Comparison of ENCODE assay signal across 20 mouse cellular contexts in genomic region chr15:85405567-85405966, GRCm38 (mm10).
DNase-seq lines count a peak whose midpoint lies in the region; ATAC-seq and TF ChIP-seq lines count a peak whose summit lies in the region.
"Had no signal": no experiment of that assay in that cellular context is flagged by ENCODE, and none has a peak within 500 bp of the region (broad histone marks: within the 10 kb centered on the region; RNA-seq: fewer than 3 reads in every experiment).

No protein-coding gene starts in this region.

- DNase-seq in heart, adult 11 months, result peak; percentile 66
- no peak for DNase-seq in heart, postnatal 10 days
- DNase-seq in midbrain, embryonic 11.5 days (ENCODE audit: low spot score, missing footprints), result peak; percentile 26
- DNase-seq in midbrain, postnatal 0 days (ENCODE audit: low spot score), result no peak
- DNase-seq in lung, postnatal 25 days (ENCODE audit: low spot score), result peak; percentile 49
- no peak for DNase-seq in kidney, postnatal 14 days
- DNase-seq in kidney, adult 9 months, result no peak
- DNase-seq: adrenal gland, adult 8-10 months; cerebellum, adult 18-20 months; gastrocnemius, postnatal 36 days; heart, postnatal 36 days; kidney, adult 2 months; kidney, postnatal 10 days; layer of hippocampus, postnatal 36 days; thymus, adult 2 months had no signal

- H3K9ac ChIP-seq in midbrain, embryonic 11.5 days (ENCODE audit: low read length), result no peak overlapping the region
- H3K9ac ChIP-seq in midbrain, postnatal 0 days (replicated peaks; ENCODE audit: low read length, poor library complexity, severe bottlenecking), result no peak overlapping the region
- no peak overlapping the region for H3K9ac ChIP-seq in forebrain, embryonic 13.5 days
- H3K9ac ChIP-seq: embryonic facial prominence, embryonic 12.5 days; hindbrain, embryonic 13.5 days had no signal

- no peaks in the 10 kb centered on the region for H3K27me3 ChIP-seq in midbrain, embryonic 11.5 days (ENCODE audit: control insufficient read depth, insufficient read depth, low read length)
- no peaks in the 10 kb centered on the region for H3K27me3 ChIP-seq in midbrain, postnatal 0 days (ENCODE audit: insufficient read depth, low read length)
- H3K27me3 ChIP-seq in forebrain, embryonic 13.5 days, result no peaks in the 10 kb centered on the region
- H3K27me3 ChIP-seq: embryonic facial prominence, embryonic 12.5 days; hindbrain, embryonic 13.5 days; Patski had no signal

- H3K4me2 ChIP-seq in midbrain, embryonic 11.5 days, result no peak overlapping the region
- no peak overlapping the region for H3K4me2 ChIP-seq in midbrain, postnatal 0 days (ENCODE audit: low read depth, low read length, poor library complexity, severe bottlenecking)
- H3K4me2 ChIP-seq in forebrain, embryonic 13.5 days, result no peak overlapping the region
- H3K4me2 ChIP-seq: embryonic facial prominence, embryonic 12.5 days; hindbrain, embryonic 13.5 days had no signal

- no peak for TF ChIP-seq CTCF in midbrain, postnatal 0 days (IDR thresholded peaks at IDR 0.05)

- WGBS in midbrain, embryonic 11.5 days, result 86% methylated on average over 3 of the region's 3 CpGs
- WGBS in midbrain, postnatal 0 days, result 81% methylated on average over 3 of the region's 3 CpGs
- 66% methylated on average over 3 of the region's 3 CpGs for WGBS in forebrain, embryonic 13.5 days

- no peaks in the 10 kb centered on the region for H3K9me3 ChIP-seq in midbrain, embryonic 11.5 days (ENCODE audit: control insufficient read depth, low read length)
- no peaks in the 10 kb centered on the region for H3K9me3 ChIP-seq in midbrain, postnatal 0 days (ENCODE audit: low read length)
- no peaks in the 10 kb centered on the region for H3K9me3 ChIP-seq in forebrain, embryonic 13.5 days (replicated peaks)
- H3K9me3 ChIP-seq: embryonic facial prominence, embryonic 12.5 days; hindbrain, embryonic 13.5 days had no signal

- H3K4me3 ChIP-seq in midbrain, embryonic 11.5 days (ENCODE audit: low read depth, low read length), result no peak overlapping the region
- H3K4me3 ChIP-seq in midbrain, postnatal 0 days (ENCODE audit: low read depth, low read length), result no peak overlapping the region
- no peak overlapping the region for H3K4me3 ChIP-seq in forebrain, embryonic 13.5 days
- H3K4me3 ChIP-seq: embryonic facial prominence, embryonic 12.5 days; hindbrain, embryonic 13.5 days had no signal

- H3K36me3 ChIP-seq in midbrain, embryonic 11.5 days (ENCODE audit: control insufficient read depth, insufficient read depth, low read length), result no peaks in the 10 kb centered on the region
- 0 out of 2 replicates have a peak, but pooled peaks cover under 1% of the 10 kb centered on the region for H3K36me3 ChIP-seq in midbrain, postnatal 0 days (ENCODE audit: insufficient read depth, low read length)
- H3K36me3 ChIP-seq in forebrain, embryonic 13.5 days (ENCODE audit: poor library complexity, severe bottlenecking), result peaks cover 6% of the 10 kb centered on the region; the same call in 1 of the 2 replicates

- ATAC-seq in midbrain, embryonic 11.5 days (ENCODE audit: low FRiP score), result no peak
- no peak for ATAC-seq in midbrain, postnatal 0 days (ENCODE audit: low FRiP score)
- ATAC-seq in forebrain, embryonic 13.5 days, result no peak
- ATAC-seq: Patski had no signal

- H3K4me1 ChIP-seq in midbrain, embryonic 11.5 days (ENCODE audit: control insufficient read depth, insufficient read depth, low read length), result peaks cover 7% of the 10 kb centered on the region
- 0 out of 2 replicates have a peak, but pooled peaks cover 2% of the 10 kb centered on the region for H3K4me1 ChIP-seq in midbrain, postnatal 0 days (ENCODE audit: insufficient read depth, low read length)
- peaks cover 50% of the 10 kb centered on the region for H3K4me1 ChIP-seq in forebrain, embryonic 13.5 days

- H3K27ac ChIP-seq in midbrain, embryonic 11.5 days (ENCODE audit: low read depth, low read length), result no peak overlapping the region
- no peak overlapping the region for H3K27ac ChIP-seq in midbrain, postnatal 0 days (ENCODE audit: low read depth, low read length)
- H3K27ac ChIP-seq in forebrain, embryonic 13.5 days, result peak overlapping the region; percentile 11
- H3K27ac ChIP-seq: embryonic facial prominence, embryonic 12.5 days; stomach, postnatal 0 days had no signal

- intact Hi-C loops in heart, postnatal 10 days (cut with DNase I), result no loop called here

Comparison
In these comparisons a context has a peak if more than half of its experiments do, and no peak if none do; other contexts are left out.
1. DNase-seq: peak in heart, adult 11 months (single experiment), midbrain, embryonic 11.5 days (single experiment) and lung, postnatal 25 days (single experiment); none in heart, postnatal 10 days (0 of 2), midbrain, postnatal 0 days (single experiment), kidney, postnatal 14 days (single experiment) and kidney, adult 9 months (single experiment).